Mouse (Mus musculus): Measurements from ENCODE around the gene Toe1. TPM values are rescaled to one million over a fixed set of nuclear protein-coding genes. Genes with fewer than 3 reads are reported as not detected.

The Toe1 gene
- polyA plus RNA-seq, 1 experiment from 2014 or later = 34.5 TPM

Other genes starting within 250 kb of the Toe1 start
- gene Gpbp1l1, start 250.0 kb downstream of the Toe1 start, polyA plus RNA-seq (2015; fragmentation: Nextera tagmentation; extraction: Ambion mirVana) = 16.3 and 17.6 TPM in 2 replicates
- 5.9 and 6.0 TPM in 2 replicates for gene Ccdc17, start 211.0 kb downstream of the Toe1 start, polyA plus RNA-seq (2015; fragmentation: Nextera tagmentation; extraction: Ambion mirVana)
- gene Nasp, start 179.7 kb downstream of the Toe1 start, polyA plus RNA-seq (2015; fragmentation: Nextera tagmentation; extraction: Ambion mirVana) = 87.1 and 98.0 TPM in 2 replicates
- gene Akr1a1, start 156.0 kb downstream of the Toe1 start, polyA plus RNA-seq (2015; fragmentation: Nextera tagmentation; extraction: Ambion mirVana) = 661 and 697 TPM in 2 replicates
- 410 and 427 TPM in 2 replicates for gene Prdx1, start 122.1 kb downstream of the Toe1 start, polyA plus RNA-seq (2015; fragmentation: Nextera tagmentation; extraction: Ambion mirVana)
- gene Mmachc, start 99.2 kb downstream of the Toe1 start, polyA plus RNA-seq (2015; fragmentation: Nextera tagmentation; extraction: Ambion mirVana) = 20.9 and 21.6 TPM in 2 replicates
- 10.1 and 10.7 TPM in 2 replicates for gene Ccdc163, start 99.1 kb downstream of the Toe1 start, polyA plus RNA-seq (2015; fragmentation: Nextera tagmentation; extraction: Ambion mirVana)
- 2.0 and 2.7 TPM in 2 replicates for gene Tesk2, start 86.7 kb downstream of the Toe1 start, polyA plus RNA-seq (2015; fragmentation: Nextera tagmentation; extraction: Ambion mirVana)
- 7.2 and 7.6 TPM in 2 replicates for gene Mutyh, start 83 bp upstream of the Toe1 start, polyA plus RNA-seq (2015; fragmentation: Nextera tagmentation; extraction: Ambion mirVana)
- gene Hpdl, start 14.1 kb upstream of the Toe1 start, polyA plus RNA-seq (2015; fragmentation: Nextera tagmentation; extraction: Ambion mirVana) = 0.59 and 0.82 TPM in 2 replicates
- gene Zswim5, start 69.7 kb upstream of the Toe1 start, polyA plus RNA-seq (2015; fragmentation: Nextera tagmentation; extraction: Ambion mirVana) = 4.2 and 5.1 TPM in 2 replicates
- 46.9 and 51.4 TPM in 2 replicates for gene Urod, start 186.8 kb upstream of the Toe1 start, polyA plus RNA-seq (2015; fragmentation: Nextera tagmentation; extraction: Ambion mirVana)
- 22.0 and 25.1 TPM in 2 replicates for gene Hectd3, start 187.7 kb upstream of the Toe1 start, polyA plus RNA-seq (2015; fragmentation: Nextera tagmentation; extraction: Ambion mirVana)
- 48.9 and 49.8 TPM in 2 replicates for gene Eif2b3, start 211.8 kb upstream of the Toe1 start, polyA plus RNA-seq (2015; fragmentation: Nextera tagmentation; extraction: Ambion mirVana)